Mouse (Mus musculus): ENCODE measurements at regions not wholly inside any gene's neighbourhood (a gene's known extent, or its start where the extent isn't known, plus 50 kb on each side); places are given as distances from the start of the nearest gene placed in this dataset.

DNA sequence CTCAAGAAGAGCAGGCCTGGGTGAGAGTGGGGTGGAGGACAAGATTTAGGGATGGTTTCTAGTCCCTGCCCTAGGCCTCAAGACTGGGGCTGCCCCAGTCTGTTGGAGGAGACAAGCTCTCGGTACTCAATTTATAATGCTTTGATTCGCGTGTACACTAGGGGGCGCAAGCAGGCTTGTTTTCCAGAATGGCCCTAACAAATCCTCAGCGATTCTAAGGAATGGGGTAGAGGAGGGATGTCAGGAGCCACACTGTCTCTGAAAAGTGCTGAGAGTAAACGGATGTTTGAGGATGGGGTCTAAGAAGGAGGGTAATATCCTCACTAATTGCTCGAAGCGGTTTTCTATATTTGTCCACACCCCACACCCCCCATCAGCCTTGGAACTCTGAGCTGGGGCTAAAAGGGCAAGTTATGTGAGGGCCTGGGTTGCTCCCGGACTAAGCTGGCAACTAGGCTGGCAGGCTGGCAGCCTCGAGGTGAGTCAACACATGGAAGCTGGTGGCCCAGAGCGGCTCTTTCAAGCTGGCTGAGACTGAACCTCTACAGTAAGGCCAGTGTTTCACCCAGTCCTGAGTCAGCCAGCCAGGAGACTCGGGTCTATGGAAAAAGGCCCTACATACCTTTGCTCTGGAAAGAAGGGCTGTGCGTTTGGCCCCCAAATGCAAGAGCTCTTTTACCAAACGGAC lies 176.7 kb downstream of the Ttc8 start:
- peaks cover 7% of the 10 kb centered on the region for H3K4me1 ChIP-seq (ENCODE audit: control insufficient read depth, insufficient read depth, low read length)
- no peaks in the 10 kb centered on the region for H3K36me3 ChIP-seq (ENCODE audit: control insufficient read depth, insufficient read depth, low read length)
- peak overlapping the region; percentile 59 for H3K4me3 ChIP-seq (ENCODE audit: control insufficient read depth, low read depth, low read length)
- H3K27me3 ChIP-seq (ENCODE audit: control insufficient read depth, insufficient read depth, low read length), result no peaks in the 10 kb centered on the region
- no peak overlapping the region for H3K27ac ChIP-seq (ENCODE audit: control insufficient read depth, insufficient read depth, low read depth, low read length)
- TF ChIP-seq CTCF (IDR thresholded peaks at IDR 0.05; ENCODE audit: control insufficient read depth, insufficient read depth, insufficient replicate concordance, low read depth, low read length) (peak; percentile 65; the same call in 1 of the 2 replicates), POLR2A (IDR thresholded peaks at IDR 0.05; ENCODE audit: control insufficient read depth, low read depth, low read length) (no peak)

GRCm38 (mm10) chr12:99097618-99098066 lies 177.3 kb downstream of the Ttc8 start:
- TF ChIP-seq CTCF (IDR thresholded peaks at IDR 0.05; ENCODE audit: control insufficient read depth, insufficient read depth, insufficient replicate concordance, low read depth, low read length) (no peak), POLR2A (IDR thresholded peaks at IDR 0.05; ENCODE audit: control insufficient read depth, low read depth, low read length) (no peak)
- no peak overlapping the region; the same call in 1 of the 2 replicates for H3K4me3 ChIP-seq (ENCODE audit: control insufficient read depth, low read depth, low read length)
- H3K4me1 ChIP-seq (ENCODE audit: control insufficient read depth, insufficient read depth, low read length), result peaks cover 7% of the 10 kb centered on the region
- H3K27me3 ChIP-seq (ENCODE audit: control insufficient read depth, insufficient read depth, low read length), result no peaks in the 10 kb centered on the region
- no peak overlapping the region for H3K27ac ChIP-seq (ENCODE audit: control insufficient read depth, insufficient read depth, low read depth, low read length)
- H3K36me3 ChIP-seq (ENCODE audit: control insufficient read depth, insufficient read depth, low read length), result no peaks in the 10 kb centered on the region

GRCm38 (mm10) chr12:99099881-99100280 lies 179.5 kb downstream of the Ttc8 start:
- Histone ChIP-seq H3K36me3 (ENCODE audit: control insufficient read depth, insufficient read depth, low read length) (no peaks in the 10 kb centered on the region), H3K4me1 (ENCODE audit: control insufficient read depth, insufficient read depth, low read length) (peaks cover 7% of the 10 kb centered on the region), H3K4me3 (ENCODE audit: control insufficient read depth, low read depth, low read length) (no peak overlapping the region), H3K27ac (ENCODE audit: control insufficient read depth, insufficient read depth, low read depth, low read length) (no peak overlapping the region), H3K27me3 (ENCODE audit: control insufficient read depth, insufficient read depth, low read length) (no peaks in the 10 kb centered on the region)
- no peak for TF ChIP-seq POLR2A (IDR thresholded peaks at IDR 0.05; ENCODE audit: control insufficient read depth, low read depth, low read length)
- no peak for TF ChIP-seq CTCF (IDR thresholded peaks at IDR 0.05; ENCODE audit: control insufficient read depth, insufficient read depth, insufficient replicate concordance, low read depth, low read length)

- TF ChIP-seq POLR2A (IDR thresholded peaks at IDR 0.05; ENCODE audit: control insufficient read depth, low read depth, low read length) (no peak), CTCF (IDR thresholded peaks at IDR 0.05; ENCODE audit: control insufficient read depth, insufficient read depth, insufficient replicate concordance, low read depth, low read length) (no peak)
- H3K36me3 ChIP-seq (ENCODE audit: control insufficient read depth, insufficient read depth, low read length), result no peaks in the 10 kb centered on the region
- H3K27ac ChIP-seq (ENCODE audit: control insufficient read depth, insufficient read depth, low read depth, low read length), result no peak overlapping the region
- H3K4me3 ChIP-seq (ENCODE audit: control insufficient read depth, low read depth, low read length), result no peak overlapping the region
- no peaks in the 10 kb centered on the region for H3K4me1 ChIP-seq (ENCODE audit: control insufficient read depth, insufficient read depth, low read length)
- H3K27me3 ChIP-seq (ENCODE audit: control insufficient read depth, insufficient read depth, low read length), result no peaks in the 10 kb centered on the region
Measured at GRCm38 (mm10) chr12:99108616-99109015, 188.2 kb downstream of the Ttc8 start.

DNA sequence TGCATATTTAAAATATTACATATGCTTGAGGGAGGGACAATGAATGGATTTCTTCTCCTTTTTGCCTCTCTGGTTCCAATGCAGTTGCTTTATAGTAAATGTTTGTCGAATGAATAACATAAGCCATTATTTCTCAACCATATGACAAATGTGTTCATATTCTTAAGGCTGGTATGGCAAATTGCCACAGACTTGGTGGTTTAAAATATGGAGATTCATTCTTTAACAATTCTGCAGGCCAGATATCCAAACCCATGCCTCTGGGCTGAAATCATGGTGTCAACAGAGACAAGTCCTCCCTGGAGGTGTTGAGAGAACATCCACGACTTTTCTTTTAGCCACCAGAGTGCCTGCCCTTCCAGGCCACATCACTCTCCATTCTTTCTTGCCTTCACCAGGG lies 193.4 kb downstream of the Ttc8 start:
- Histone ChIP-seq H3K36me3 (ENCODE audit: control insufficient read depth, insufficient read depth, low read length) (no peaks in the 10 kb centered on the region), H3K27ac (ENCODE audit: control insufficient read depth, insufficient read depth, low read depth, low read length) (no peak overlapping the region), H3K27me3 (ENCODE audit: control insufficient read depth, insufficient read depth, low read length) (no peaks in the 10 kb centered on the region), H3K4me1 (ENCODE audit: control insufficient read depth, insufficient read depth, low read length) (no peaks in the 10 kb centered on the region), H3K4me3 (ENCODE audit: control insufficient read depth, low read depth, low read length) (no peak overlapping the region)
- no peak for TF ChIP-seq POLR2A (IDR thresholded peaks at IDR 0.05; ENCODE audit: control insufficient read depth, low read depth, low read length)
- TF ChIP-seq CTCF (IDR thresholded peaks at IDR 0.05; ENCODE audit: control insufficient read depth, insufficient read depth, insufficient replicate concordance, low read depth, low read length), result no peak

DNA sequence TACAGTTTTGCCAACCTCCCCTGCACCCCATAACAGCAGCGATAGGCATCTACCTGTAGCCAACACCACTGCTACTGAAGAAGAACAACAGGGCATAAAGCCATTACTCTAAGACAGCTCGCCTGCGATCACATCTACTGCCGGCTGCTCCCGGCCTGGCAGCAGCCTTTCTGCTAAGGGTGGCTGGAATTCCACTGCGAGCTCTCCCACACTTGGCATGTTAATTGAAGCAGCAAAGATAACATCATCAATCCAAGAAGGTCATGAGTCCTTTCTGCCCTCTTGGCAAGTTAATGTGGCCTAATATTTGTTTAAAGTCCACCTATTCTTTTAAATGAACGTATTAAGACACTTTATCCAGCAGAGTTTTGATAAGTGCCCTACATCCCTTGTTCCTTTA lies 196.1 kb downstream of the Ttc8 start:
- H3K4me1 ChIP-seq (ENCODE audit: control insufficient read depth, insufficient read depth, low read length), result no peaks in the 10 kb centered on the region
- no peak overlapping the region for H3K4me3 ChIP-seq (ENCODE audit: control insufficient read depth, low read depth, low read length)
- no peak overlapping the region for H3K27ac ChIP-seq (ENCODE audit: control insufficient read depth, insufficient read depth, low read depth, low read length)
- H3K27me3 ChIP-seq (ENCODE audit: control insufficient read depth, insufficient read depth, low read length), result no peaks in the 10 kb centered on the region
- no peaks in the 10 kb centered on the region for H3K36me3 ChIP-seq (ENCODE audit: control insufficient read depth, insufficient read depth, low read length)
- no peak for TF ChIP-seq CTCF (IDR thresholded peaks at IDR 0.05; ENCODE audit: control insufficient read depth, insufficient read depth, insufficient replicate concordance, low read depth, low read length)
- TF ChIP-seq POLR2A (IDR thresholded peaks at IDR 0.05; ENCODE audit: control insufficient read depth, low read depth, low read length), result no peak

DNA sequence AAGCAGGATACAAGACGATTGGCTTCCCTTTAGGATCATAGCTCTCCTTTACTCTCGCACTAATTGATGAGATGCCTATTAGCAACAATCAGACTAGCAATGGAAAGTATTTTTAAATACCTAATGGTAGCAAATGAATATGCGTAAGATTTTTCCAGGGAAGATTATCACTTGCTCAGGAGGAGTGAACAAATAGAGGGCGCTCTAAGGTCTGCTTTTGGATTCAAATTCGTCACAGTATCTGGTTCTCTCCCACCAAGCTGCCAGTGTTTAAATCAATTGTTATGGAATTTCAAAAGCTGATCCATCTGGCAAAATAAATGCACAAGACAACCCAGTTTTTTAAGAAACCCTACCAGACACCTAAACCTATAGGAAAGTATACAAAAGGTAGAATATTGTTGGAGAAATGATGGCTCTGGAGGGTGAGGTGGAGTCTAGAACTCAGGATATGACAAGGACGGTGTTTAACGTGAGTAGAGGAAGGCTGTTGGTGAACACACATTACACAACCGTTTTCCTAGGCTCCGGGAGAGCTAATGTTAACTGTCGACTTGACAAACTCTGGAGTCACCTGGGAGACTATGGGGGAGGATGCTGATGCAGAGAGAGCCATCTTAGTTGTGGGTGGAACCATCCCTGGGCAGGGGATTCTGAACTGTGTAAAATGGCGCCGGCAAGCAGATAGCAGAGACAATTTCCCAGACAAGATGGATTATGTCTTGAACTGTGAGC lies 198.2 kb downstream of the Ttc8 start:
- Histone ChIP-seq H3K27me3 (ENCODE audit: control insufficient read depth, insufficient read depth, low read length) (no peaks in the 10 kb centered on the region), H3K36me3 (ENCODE audit: control insufficient read depth, insufficient read depth, low read length) (no peaks in the 10 kb centered on the region), H3K27ac (ENCODE audit: control insufficient read depth, insufficient read depth, low read depth, low read length) (no peak overlapping the region), H3K4me3 (ENCODE audit: control insufficient read depth, low read depth, low read length) (no peak overlapping the region), H3K4me1 (ENCODE audit: control insufficient read depth, insufficient read depth, low read length) (no peaks in the 10 kb centered on the region)
- TF ChIP-seq CTCF (IDR thresholded peaks at IDR 0.05; ENCODE audit: control insufficient read depth, insufficient read depth, insufficient replicate concordance, low read depth, low read length), result no peak
- no peak for TF ChIP-seq POLR2A (IDR thresholded peaks at IDR 0.05; ENCODE audit: control insufficient read depth, low read depth, low read length)
